Mouse (Mus musculus) intestine, embryonic 15.5 days (tissue): ENCODE results near the gene Tmem136. TPM values are rescaled to one million over a fixed set of nuclear protein-coding genes. Genes with fewer than 3 reads are reported as not detected.

Experiments used
- ATAC-seq: fragments of 200-750 bp; cut with Nextera tagmentation; 2 replicates; pipeline ENCODE4 v1.8.0; 2017; ENCODE audit warnings: moderate TSS enrichment, moderate library complexity
- H3K27ac ChIP-seq: fragments of 300-500 bp; sonication (generic); 2 replicates; pipeline ENCODE4 v1.5.1; 2015; ENCODE audit warnings: mild to moderate bottlenecking, inconsistent platforms
- H3K27me3 ChIP-seq: fragments of 300-500 bp; sonication (generic); replicated peaks from 2 replicates; pipeline ENCODE4 v1.6.1; 2015; ENCODE audit warnings: inconsistent platforms
- H3K36me3 ChIP-seq: fragments of 300-500 bp; sonication (generic); 2 replicates; pipeline ENCODE4 v1.6.1; 2015; ENCODE audit warnings: inconsistent platforms
- H3K4me1 ChIP-seq: fragments of 300-500 bp; sonication (generic); replicated peaks from 2 replicates; pipeline ENCODE4 v1.6.1; 2015; ENCODE audit warnings: inconsistent platforms
- H3K4me2 ChIP-seq: fragments of 300-500 bp; sonication (generic); replicated peaks from 2 replicates; pipeline ENCODE4 v1.6.1; 2015; ENCODE audit warnings: mild to moderate bottlenecking, inconsistent platforms
- H3K4me3 ChIP-seq: fragments of 300-500 bp; sonication (generic); replicated peaks from 2 replicates; pipeline ENCODE4 v1.5.1; 2015; ENCODE audit warnings: inconsistent platforms
- H3K9ac ChIP-seq: fragments of 300-500 bp; sonication (generic); 2 replicates; pipeline ENCODE4 v1.6.1; 2015; ENCODE audit warnings: inconsistent platforms
- H3K9me3 ChIP-seq: fragments of 300-500 bp; sonication (generic); 2 replicates; pipeline ENCODE4 v1.6.1; 2016; ENCODE audit warnings: inconsistent platforms
- WGBS: fragments of 180-500 bp; shearing (Covaris S2); methylation state at CpG from one replicate; pipeline ENCODE4 v1.1.7; 2015; 5-methylcytosine and 5-hydroxymethylcytosine counted together
- polyA plus RNA-seq: library from polyadenylated mRNA; unstranded; fragments of >200 nt; fragmentation: Nextera tagmentation; extraction: Ambion mirVana; gene quantifications from 2 replicates; pipeline ENCODE4 v1.2.1, GENCODE M21; 2015

Gene Tmem136
- polyA plus RNA-seq, 1 experiment from 2014 or later, result 4.4 TPM

GRCm38 (mm10) chr9:43067896-43068295 is 48.5 kb downstream of the Tmem136 start:
- 68% methylated on average over 3 of the region's 3 CpGs for WGBS
- no peak overlapping the region for H3K9ac ChIP-seq
- H3K36me3 ChIP-seq, result no peaks in the 10 kb centered on the region
- H3K27me3 ChIP-seq, result no peaks in the 10 kb centered on the region
- H3K4me3 ChIP-seq, result no peak overlapping the region
- ATAC-seq, result no peak
- H3K4me1 ChIP-seq, result peaks cover 13% of the 10 kb centered on the region; the same call in 1 of the 2 replicates
- H3K4me2 ChIP-seq, result no peak overlapping the region
- no peak overlapping the region for H3K27ac ChIP-seq
- no peaks in the 10 kb centered on the region for H3K9me3 ChIP-seq

GRCm38 (mm10) chr9:43065231-43065630 is 51.1 kb downstream of the Tmem136 start:
- WGBS, result 82% methylated on average over 4 of the region's 4 CpGs
- H3K9me3 ChIP-seq, result no peaks in the 10 kb centered on the region
- H3K36me3 ChIP-seq, result no peaks in the 10 kb centered on the region
- ATAC-seq, result no peak
- H3K27me3 ChIP-seq, result no peaks in the 10 kb centered on the region
- no peak overlapping the region for H3K4me2 ChIP-seq
- no peak overlapping the region for H3K9ac ChIP-seq
- H3K4me1 ChIP-seq, result peaks cover 13% of the 10 kb centered on the region; the same call in 1 of the 2 replicates
- H3K4me3 ChIP-seq, result no peak overlapping the region
- no peak overlapping the region for H3K27ac ChIP-seq

- Histone ChIP-seq H3K36me3 (no peaks in the 10 kb centered on the region), H3K4me2 (no peak overlapping the region), H3K27me3 (no peaks in the 10 kb centered on the region), H3K4me1 (no peaks in the 10 kb centered on the region), H3K9me3 (no peaks in the 10 kb centered on the region), H3K9ac (no peak overlapping the region), H3K4me3 (no peak overlapping the region), H3K27ac (no peak overlapping the region)
- WGBS, result 50% methylated on average over 1 of the region's 1 CpGs
- no peak for ATAC-seq
Measured at GRCm38 (mm10) chr9:43061545-43061944, 54.8 kb downstream of the Tmem136 start.

Other genes starting within 250 kb of the Tmem136 start
- gene Grik4, start 172.1 kb downstream of the Tmem136 start, polyA plus RNA-seq, result 1.7 and 1.8 TPM in 2 replicates
- 8.1 and 8.3 TPM in 2 replicates for gene Arhgef12, start 9.3 kb downstream of the Tmem136 start, polyA plus RNA-seq
- gene Pou2f3, start 93.8 kb upstream of the Tmem136 start, polyA plus RNA-seq, result 0.52 and 0.70 TPM in 2 replicates
- 56.8 and 61.0 TPM in 2 replicates for gene Oaf, start 123.3 kb upstream of the Tmem136 start, polyA plus RNA-seq
- 1.3 and 1.7 TPM in 2 replicates for gene Trim29, start 194.3 kb upstream of the Tmem136 start, polyA plus RNA-seq